Mouse (Mus musculus): ENCODE measurements around the gene Zmym4. TPM values are rescaled to one million over a fixed set of nuclear protein-coding genes. Genes with fewer than 3 reads are reported as not detected.

Zmym4 gene
- polyA plus RNA-seq, 1 experiment from 2014 or later, result 31.0 TPM

GRCm38 (mm10) chr4:126845664-126846063 lies 122.3 kb downstream of the Zmym4 start:
- no peak for ATAC-seq
- peaks cover 84% of the 10 kb centered on the region for H3K36me3 ChIP-seq
- H3K4me1 ChIP-seq (replicated peaks), result no peaks in the 10 kb centered on the region
- no peak overlapping the region for H3K27ac ChIP-seq
- H3K27me3 ChIP-seq, result no peaks in the 10 kb centered on the region
- 82% methylated on average over 4 of the region's 4 CpGs for WGBS
- no peak overlapping the region for H3K9ac ChIP-seq (replicated peaks)
- no peaks in the 10 kb centered on the region for H3K9me3 ChIP-seq
- H3K4me2 ChIP-seq (replicated peaks), result no peak overlapping the region
- no peak overlapping the region for H3K4me3 ChIP-seq (replicated peaks)

GRCm38 (mm10) chr4:126842911-126843310 lies 125.0 kb downstream of the Zmym4 start:
- no peak for ATAC-seq
- 55% methylated on average over 3 of the region's 3 CpGs for WGBS
- Histone ChIP-seq H3K36me3 (peaks cover 69% of the 10 kb centered on the region), H3K4me2 (replicated peaks) (no peak overlapping the region), H3K27ac (no peak overlapping the region), H3K4me3 (replicated peaks) (no peak overlapping the region), H3K27me3 (no peaks in the 10 kb centered on the region), H3K9ac (replicated peaks) (no peak overlapping the region), H3K9me3 (no peaks in the 10 kb centered on the region), H3K4me1 (replicated peaks) (no peaks in the 10 kb centered on the region)

GRCm38 (mm10) chr4:126840996-126841560 lies 126.9 kb downstream of the Zmym4 start:
- Histone ChIP-seq H3K4me3 (replicated peaks) (no peak overlapping the region), H3K27ac (no peak overlapping the region), H3K27me3 (no peaks in the 10 kb centered on the region), H3K9ac (replicated peaks) (0 out of 2 replicates have a peak overlapping the region, but pooled peaks have one; percentile 2), H3K9me3 (no peaks in the 10 kb centered on the region), H3K4me1 (replicated peaks) (no peaks in the 10 kb centered on the region), H3K36me3 (peaks cover 66% of the 10 kb centered on the region), H3K4me2 (replicated peaks) (no peak overlapping the region)
- ATAC-seq, result peak; percentile 48; the same call in 1 of the 2 replicates
- WGBS, result 92% methylated on average over 15 of the region's 15 CpGs

GRCm38 (mm10) chr4:126839873-126840272 lies 128.1 kb downstream of the Zmym4 start:
- peaks cover 74% of the 10 kb centered on the region for H3K36me3 ChIP-seq
- 14% methylated on average over 7 of the region's 7 CpGs for WGBS
- ATAC-seq, result peak; percentile 60; the same call in 1 of the 2 replicates

GRCm38 (mm10) chr4:126838799-126839198 lies 129.1 kb downstream of the Zmym4 start:
- no peak for ATAC-seq
- H3K36me3 ChIP-seq, result peaks cover 71% of the 10 kb centered on the region

More at GRCm38 (mm10) chr4:126839873-126840272, 128.1 kb downstream of the Zmym4 start:
- H3K27me3 ChIP-seq, result no peaks in the 10 kb centered on the region
- H3K4me2 ChIP-seq (replicated peaks), result no peak overlapping the region
- no peaks in the 10 kb centered on the region for H3K4me1 ChIP-seq (replicated peaks)
- no peak overlapping the region for H3K9ac ChIP-seq (replicated peaks)
- no peak overlapping the region for H3K27ac ChIP-seq
- no peaks in the 10 kb centered on the region for H3K9me3 ChIP-seq
- H3K4me3 ChIP-seq (replicated peaks), result no peak overlapping the region

GRCm38 (mm10) chr4:126831122-126831521 lies 136.8 kb downstream of the Zmym4 start:
- no peak overlapping the region for H3K27ac ChIP-seq
- H3K4me1 ChIP-seq (replicated peaks), result no peaks in the 10 kb centered on the region
- H3K36me3 ChIP-seq, result peaks cover 60% of the 10 kb centered on the region
- H3K9ac ChIP-seq (replicated peaks), result no peak overlapping the region
- H3K9me3 ChIP-seq, result no peaks in the 10 kb centered on the region
- H3K4me2 ChIP-seq (replicated peaks), result no peak overlapping the region
- WGBS, result 96% methylated on average over 5 of the region's 5 CpGs
- H3K4me3 ChIP-seq (replicated peaks), result no peak overlapping the region
- H3K27me3 ChIP-seq, result no peaks in the 10 kb centered on the region
- ATAC-seq, result no peak

More at GRCm38 (mm10) chr4:126838799-126839198, 129.1 kb downstream of the Zmym4 start:
- Histone ChIP-seq H3K9me3 (no peaks in the 10 kb centered on the region), H3K9ac (replicated peaks) (0 out of 2 replicates have a peak overlapping the region, but pooled peaks have one; percentile 3), H3K27me3 (no peaks in the 10 kb centered on the region), H3K4me3 (replicated peaks) (no peak overlapping the region), H3K4me2 (replicated peaks) (no peak overlapping the region), H3K4me1 (replicated peaks) (no peaks in the 10 kb centered on the region), H3K27ac (no peak overlapping the region)
- 83% methylated on average over 7 of the region's 7 CpGs for WGBS

- no peak overlapping the region for H3K9ac ChIP-seq (replicated peaks)
- peaks cover 43% of the 10 kb centered on the region for H3K36me3 ChIP-seq
- H3K4me1 ChIP-seq (replicated peaks), result 0 out of 2 replicates have a peak, but pooled peaks cover 3% of the 10 kb centered on the region
- no peak overlapping the region for H3K27ac ChIP-seq
- ATAC-seq, result no peak
- no peak overlapping the region for H3K4me3 ChIP-seq (replicated peaks)
- H3K27me3 ChIP-seq, result no peaks in the 10 kb centered on the region
- no peaks in the 10 kb centered on the region for H3K9me3 ChIP-seq
- no peak overlapping the region for H3K4me2 ChIP-seq (replicated peaks)
- 96% methylated on average over 5 of the region's 5 CpGs for WGBS
Observed at GRCm38 (mm10) chr4:126823917-126824316, 144.0 kb downstream of the Zmym4 start.

- no peak overlapping the region for H3K9ac ChIP-seq (replicated peaks)
- H3K4me1 ChIP-seq (replicated peaks), result 0 out of 2 replicates have a peak, but pooled peaks cover 3% of the 10 kb centered on the region
- H3K36me3 ChIP-seq, result peaks cover 48% of the 10 kb centered on the region
- no peak overlapping the region for H3K4me2 ChIP-seq (replicated peaks)
- H3K4me3 ChIP-seq (replicated peaks), result no peak overlapping the region
- no peak overlapping the region for H3K27ac ChIP-seq
- 69% methylated on average over 9 of the region's 9 CpGs for WGBS
- no peaks in the 10 kb centered on the region for H3K27me3 ChIP-seq
- no peaks in the 10 kb centered on the region for H3K9me3 ChIP-seq
- no peak for ATAC-seq
Observed at GRCm38 (mm10) chr4:126822891-126823882, 144.7 kb downstream of the Zmym4 start.

GRCm38 (mm10) chr4:126814854-126815253 lies 153.1 kb downstream of the Zmym4 start:
- WGBS, result 83% methylated on average over 5 of the region's 5 CpGs
- H3K27ac ChIP-seq, result no peak overlapping the region
- no peak for ATAC-seq

GRCm38 (mm10) chr4:126813212-126813611 lies 154.7 kb downstream of the Zmym4 start:
- WGBS, result 95% methylated on average over 5 of the region's 5 CpGs

More at GRCm38 (mm10) chr4:126814854-126815253, 153.1 kb downstream of the Zmym4 start:
- Histone ChIP-seq H3K4me2 (replicated peaks) (no peak overlapping the region), H3K4me3 (replicated peaks) (no peak overlapping the region), H3K27me3 (no peaks in the 10 kb centered on the region), H3K9ac (replicated peaks) (no peak overlapping the region; the same call in 1 of the 2 replicates), H3K36me3 (peaks cover 48% of the 10 kb centered on the region), H3K4me1 (replicated peaks) (no peaks in the 10 kb centered on the region; the same call in 1 of the 2 replicates), H3K9me3 (no peaks in the 10 kb centered on the region)

More at GRCm38 (mm10) chr4:126813212-126813611, 154.7 kb downstream of the Zmym4 start:
- Histone ChIP-seq H3K4me2 (replicated peaks) (no peak overlapping the region), H3K4me1 (replicated peaks) (no peaks in the 10 kb centered on the region; the same call in 1 of the 2 replicates), H3K9ac (replicated peaks) (no peak overlapping the region), H3K27me3 (no peaks in the 10 kb centered on the region), H3K9me3 (no peaks in the 10 kb centered on the region), H3K27ac (no peak overlapping the region), H3K4me3 (replicated peaks) (no peak overlapping the region), H3K36me3 (peaks cover 45% of the 10 kb centered on the region)
- no peak for ATAC-seq
